Mouse (Mus musculus) thymus, adult 2 months (tissue): ENCODE results near the gene Cenpm.

ENCODE experiments used
- CTCF ChIP-seq: fragments of 200-500 bp; IDR thresholded peaks from 2 replicates; pipeline ENCODE4 v1.5.1; 2012; ENCODE audit warnings: mild to moderate bottlenecking, control low read depth, low read length, moderate library complexity, borderline replicate concordance; ENCODE audit not compliant: control insufficient read depth, poor library complexity, insufficient read depth; ENCODE audit errors: extremely low read depth
- POLR2A ChIP-seq: fragments of 200-500 bp; IDR thresholded peaks from 2 replicates; pipeline ENCODE4 v1.6.1; 2012; ENCODE audit warnings: mild to moderate bottlenecking, low read length, control low read depth, moderate library complexity; ENCODE audit not compliant: control insufficient read depth, poor library complexity, insufficient read depth; ENCODE audit errors: extremely low read depth

DNA sequence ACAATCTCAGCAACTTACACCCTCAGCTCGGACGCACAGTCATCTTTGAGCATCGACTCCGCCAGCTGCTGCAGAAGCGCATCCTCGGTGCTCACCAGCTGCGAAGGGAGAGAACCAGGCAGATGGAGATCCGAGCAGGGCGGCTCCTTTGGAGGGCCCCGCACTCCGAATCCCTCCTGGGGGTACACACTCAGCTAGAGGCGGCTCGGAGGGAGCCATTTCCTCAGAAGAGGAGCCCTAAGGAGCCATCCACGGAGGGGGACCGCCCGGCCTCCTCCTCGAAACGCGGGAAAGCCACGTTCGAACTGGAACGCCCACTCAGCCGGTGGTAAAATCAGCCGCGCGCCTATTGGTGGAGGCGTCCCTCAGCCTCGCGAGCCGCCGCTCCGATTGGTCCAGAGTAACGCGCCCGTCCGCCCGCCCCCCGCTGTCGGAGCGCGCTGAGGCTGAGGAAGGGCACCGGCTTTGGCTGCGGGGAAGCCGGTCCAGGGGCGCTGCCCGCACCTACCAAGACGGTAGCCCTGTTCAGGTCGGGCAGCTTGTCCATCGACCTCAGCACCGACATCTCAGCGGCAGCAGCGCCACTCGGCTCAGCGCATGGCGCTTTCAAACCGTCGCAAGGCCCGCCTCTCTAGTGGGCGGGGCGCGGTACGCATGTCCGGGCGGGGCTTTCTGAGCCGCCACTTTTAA, at the start of gene Cenpm:
- 0 out of 2 replicates have a peak, but pooled peaks have one; percentile 43 for TF ChIP-seq CTCF
- TF ChIP-seq POLR2A = peak; percentile 45
